Mouse (Mus musculus): Measurements from ENCODE around the gene Olfr1111.
"Not testable (repeated sequence)": the region's sequence is repeated elsewhere in the genome, so short reads cannot be mapped to it uniquely, and the experiment has no call there.

Olfr1111 gene

GRCm38 (mm10) chr2:87152524-87152923 lies at the start of gene Olfr1111:
TSS of gene Olfr1111 (minus strand) at chr2:87152624.
- no peak for DNase-seq (ENCODE audit: low read depth, low spot score)

GRCm38 (mm10) chr2:87187498-87187897 lies 35.1 kb upstream of the Olfr1111 start, which contains the start of gene Olfr1112:
TSS of gene Olfr1112 (plus strand) at chr2:87187798.
- no peak for DNase-seq (ENCODE audit: low read depth, low spot score)

GRCm38 (mm10) chr2:87167731-87168130 lies 15.3 kb upstream of the Olfr1111 start:
- DNase-seq (ENCODE audit: low read depth, low spot score): not testable (repeated sequence)

- DNase-seq (ENCODE audit: low read depth, low spot score): no peak
Measured at GRCm38 (mm10) chr2:87140200-87140599, 12.2 kb downstream of the Olfr1111 start, which contains the start of gene Olfr1110. TSS of gene Olfr1110 (minus strand) at chr2:87140300.

- no peak for DNase-seq (ENCODE audit: low read depth, low spot score)
Measured at GRCm38 (mm10) chr2:87114467-87114866, 38.0 kb downstream of the Olfr1111 start, which contains the start of gene Olfr259. TSS of gene Olfr259 (minus strand) at chr2:87114567.

Measured in retina, adult 2 months (tissue).